10 mouse cellular contexts compared by ENCODE assay signal in the genomic region with DNA sequence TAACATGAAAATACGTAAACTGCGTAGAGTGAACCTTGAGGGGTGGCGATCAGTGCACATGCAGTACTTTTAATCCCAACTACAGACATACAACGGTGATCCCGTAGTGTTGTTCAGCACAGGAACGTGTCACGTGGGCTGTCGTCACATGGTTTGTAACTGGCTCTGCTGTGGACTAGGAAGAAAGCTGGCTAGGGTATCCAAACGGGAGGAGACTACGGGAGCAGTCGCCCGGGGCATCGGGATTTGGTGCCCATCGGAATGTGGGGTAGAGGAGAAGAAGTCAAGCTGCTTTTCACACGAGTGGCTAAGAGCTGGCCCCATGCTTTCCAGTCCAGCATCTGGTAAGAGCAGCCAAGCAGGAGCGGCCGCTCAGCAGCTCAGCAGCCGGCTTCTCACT. TPM values are rescaled to one million over a fixed set of nuclear protein-coding genes. Genes with fewer than 3 reads are reported as not detected.
DNase-seq lines count a peak whose midpoint lies in the region; ATAC-seq lines count a peak whose summit lies in the region.
"Had no signal": no experiment of that assay in that cellular context is flagged by ENCODE, and none has a peak within 500 bp of the region (broad histone marks: within the 10 kb centered on the region; RNA-seq: fewer than 3 reads in every experiment).

No protein-coding gene starts in this region.

- H3K4me1 ChIP-seq in forebrain, embryonic 14.5 days (ENCODE audit: control insufficient read depth, insufficient read depth, low read length), result no peaks in the 10 kb centered on the region
- no peaks in the 10 kb centered on the region; the same call in 1 of the 2 replicates for H3K4me1 ChIP-seq in stomach, embryonic 14.5 days (ENCODE audit: control insufficient read depth, insufficient read depth, low read length)
- H3K4me1 ChIP-seq: megakaryocyte, embryonic 14.5 days had no signal

- H3K4me3 ChIP-seq in forebrain, embryonic 14.5 days (ENCODE audit: low read depth, low read length), result no peak overlapping the region
- no peak overlapping the region for H3K4me3 ChIP-seq in stomach, embryonic 14.5 days (ENCODE audit: low read depth, low read length)
- H3K4me3 ChIP-seq: megakaryocyte, embryonic 14.5 days had no signal

- H3K9ac ChIP-seq in forebrain, embryonic 14.5 days (ENCODE audit: low read length), result no peak overlapping the region
- no peak overlapping the region for H3K9ac ChIP-seq in stomach, embryonic 14.5 days (replicated peaks; ENCODE audit: low read depth, low read length)

- no peaks in the 10 kb centered on the region for H3K36me3 ChIP-seq in forebrain, embryonic 14.5 days (ENCODE audit: control insufficient read depth, insufficient read depth, low read length)
- no peaks in the 10 kb centered on the region for H3K36me3 ChIP-seq in stomach, embryonic 14.5 days (ENCODE audit: control insufficient read depth, insufficient read depth, low read length)

- H3K9me3 ChIP-seq in forebrain, embryonic 14.5 days (replicated peaks; ENCODE audit: control insufficient read depth, low read length), result no peaks in the 10 kb centered on the region
- H3K9me3 ChIP-seq in stomach, embryonic 14.5 days (ENCODE audit: control insufficient read depth, low read depth, low read length), result no peaks in the 10 kb centered on the region

- H3K27me3 ChIP-seq in forebrain, embryonic 14.5 days (replicated peaks; ENCODE audit: control insufficient read depth, insufficient read depth, low read length), result no peaks in the 10 kb centered on the region
- H3K27me3 ChIP-seq in stomach, embryonic 14.5 days (ENCODE audit: control insufficient read depth, insufficient read depth, low read length), result no peaks in the 10 kb centered on the region

- 79% methylated on average over 18 of the region's 18 CpGs for WGBS in forebrain, embryonic 14.5 days
- WGBS in stomach, embryonic 14.5 days, result 69% methylated on average over 18 of the region's 18 CpGs

- H3K4me2 ChIP-seq in forebrain, embryonic 14.5 days (ENCODE audit: low read length), result no peak overlapping the region
- H3K4me2 ChIP-seq in stomach, embryonic 14.5 days (replicated peaks; ENCODE audit: low read depth, low read length), result peak overlapping the region; percentile 18; the same call in 1 of the 2 replicates

- ATAC-seq in forebrain, embryonic 14.5 days, result peak; percentile 29; the same call in 1 of the 2 replicates
- no peak for ATAC-seq in stomach, embryonic 14.5 days (ENCODE audit: insufficient number of reproducible peaks, insufficient read depth, low FRiP score, low read depth)

- H3K27ac ChIP-seq in forebrain, embryonic 14.5 days (ENCODE audit: low read depth, low read length), result no peak overlapping the region
- no peak overlapping the region for H3K27ac ChIP-seq in stomach, embryonic 14.5 days (ENCODE audit: low read length)

- DNase-seq in adrenal gland, postnatal 10 days, result peak; percentile 38
- DNase-seq in adrenal gland, postnatal 25 days, result no peak
- peak; percentile 17 for DNase-seq in forebrain, embryonic 14.5 days (ENCODE audit: low spot score)
- peak; percentile 17 to 44 for DNase-seq in heart, postnatal 14 days
- peak; percentile 43 to 68 for DNase-seq in kidney, postnatal 36 days
- peak; percentile 67 for DNase-seq in lung, postnatal 10 days
- DNase-seq in urinary bladder, adult 18-20 months (ENCODE audit: low spot score in 2 of 2), result no peak

- intact Hi-C loops in heart, postnatal 14 days (cut with DNase I), result no loop called here

RNA-seq across cellular contexts. Expression of a gene that starts 9.0 kb away (rescaled TPM):
- total RNA-seq in adrenal gland, postnatal 10 days (2021), result 10 to 100 TPM in 1 of 2 experiments, 1 to 10 TPM in 1; 7.1 to 10.2 TPM
- 42.6 and 44.4 TPM in 2 replicates for total RNA-seq in adrenal gland, postnatal 25 days (2021)
- 0.17 and 0.30 TPM in 2 replicates for polyA plus RNA-seq in forebrain, embryonic 14.5 days (2014; fragmentation: Nextera tagmentation; extraction: Ambion mirVana)
- total RNA-seq in heart, postnatal 14 days (2021), result 1 to 10 TPM; 1.2 to 2.2 TPM
- 3.0 and 3.2 TPM in 2 replicates for polyA plus RNA-seq in stomach, embryonic 14.5 days (2014; fragmentation: Nextera tagmentation; extraction: Ambion mirVana)
- total RNA-seq: common myeloid progenitor, adult 5-6 weeks had no signal

RNA-seq across cellular contexts. Expression of a gene that starts 29.1 kb away (rescaled TPM):
- total RNA-seq in adrenal gland, postnatal 10 days (2021), result 10 to 100 TPM; 35.2 TPM
- total RNA-seq in adrenal gland, postnatal 25 days (2021), result 47.3 and 52.3 TPM in 2 replicates
- 55.8 and 60.2 TPM in 2 replicates for polyA plus RNA-seq in forebrain, embryonic 14.5 days (2014; fragmentation: Nextera tagmentation; extraction: Ambion mirVana)
- 10 to 100 TPM; 11.9 to 12.0 TPM for total RNA-seq in heart, postnatal 14 days (2021)
- polyA plus RNA-seq in stomach, embryonic 14.5 days (2014; fragmentation: Nextera tagmentation; extraction: Ambion mirVana), result 53.1 and 71.2 TPM in 2 replicates

RNA-seq across cellular contexts. Expression of a gene that starts 29.2 kb away (rescaled TPM):
- total RNA-seq in adrenal gland, postnatal 10 days (2021), result 10 to 100 TPM; 41.0 to 44.4 TPM
- total RNA-seq in adrenal gland, postnatal 25 days (2021), result 40.7 and 47.9 TPM in 2 replicates
- polyA plus RNA-seq in forebrain, embryonic 14.5 days (2014; fragmentation: Nextera tagmentation; extraction: Ambion mirVana), result 98.5 and 101 TPM in 2 replicates
- total RNA-seq in heart, postnatal 14 days (2021), result 10 to 100 TPM; 17.3 to 22.3 TPM
- polyA plus RNA-seq in stomach, embryonic 14.5 days (2014; fragmentation: Nextera tagmentation; extraction: Ambion mirVana), result 123 and 125 TPM in 2 replicates

RNA-seq across cellular contexts. Expression of a gene that starts 43.2 kb away (rescaled TPM):
- 10 to 100 TPM; 25.7 to 28.6 TPM for total RNA-seq in adrenal gland, postnatal 10 days (2021)
- total RNA-seq in adrenal gland, postnatal 25 days (2021), result 34.7 and 47.7 TPM in 2 replicates
- 40.7 and 43.8 TPM in 2 replicates for polyA plus RNA-seq in forebrain, embryonic 14.5 days (2014; fragmentation: Nextera tagmentation; extraction: Ambion mirVana)
- 10 to 100 TPM; 21.8 to 23.4 TPM for total RNA-seq in heart, postnatal 14 days (2021)
- 33.4 and 39.9 TPM in 2 replicates for polyA plus RNA-seq in stomach, embryonic 14.5 days (2014; fragmentation: Nextera tagmentation; extraction: Ambion mirVana)

RNA-seq across cellular contexts. Expression of a gene that starts 50.3 kb away (rescaled TPM):
- total RNA-seq in adrenal gland, postnatal 10 days (2021), result not detected
- not detected in 2 replicates for total RNA-seq in adrenal gland, postnatal 25 days (2021)
- 1.1 TPM in 1 of 2 replicates, not detected in the other for polyA plus RNA-seq in forebrain, embryonic 14.5 days (2014; fragmentation: Nextera tagmentation; extraction: Ambion mirVana)
- not detected for total RNA-seq in heart, postnatal 14 days (2021)
- polyA plus RNA-seq in stomach, embryonic 14.5 days (2014; fragmentation: Nextera tagmentation; extraction: Ambion mirVana), result 1.4 and 1.9 TPM in 2 replicates

Comparison
In these comparisons a context has a peak if more than half of its experiments do, and no peak if none do; other contexts are left out.
1. DNase-seq: peak in adrenal gland, postnatal 10 days (single experiment), forebrain, embryonic 14.5 days (single experiment), heart, postnatal 14 days (2 of 2), kidney, postnatal 36 days (2 of 2) and lung, postnatal 10 days (single experiment); none in adrenal gland, postnatal 25 days (single experiment) and urinary bladder, adult 18-20 months (0 of 2).